Mouse (Mus musculus): Measurements from ENCODE around the gene Prm3. TPM values are rescaled to one million over a fixed set of nuclear protein-coding genes. Genes with fewer than 3 reads are reported as not detected.

Gene Prm3
- polyA plus RNA-seq, 1 experiment from 2014 or later: not detected

- no peaks in the 10 kb centered on the region for H3K36me3 ChIP-seq (ENCODE audit: control insufficient read depth, insufficient read depth, low read length)
- H3K4me3 ChIP-seq (ENCODE audit: low read length): no peak overlapping the region
- H3K4me2 ChIP-seq (ENCODE audit: low read depth, low read length): no peak overlapping the region
- 63% methylated on average over 2 of the region's 2 CpGs for WGBS
- no peak overlapping the region for H3K27ac ChIP-seq (ENCODE audit: low read length)
- no peaks in the 10 kb centered on the region for H3K27me3 ChIP-seq (replicated peaks; ENCODE audit: control insufficient read depth, insufficient read depth, low read length)
- no peaks in the 10 kb centered on the region for H3K4me1 ChIP-seq (ENCODE audit: control insufficient read depth, insufficient read depth, low read length)
- peak; percentile 76 for ATAC-seq
- no peaks in the 10 kb centered on the region for H3K9me3 ChIP-seq (ENCODE audit: control insufficient read depth, low read length)
- H3K9ac ChIP-seq (ENCODE audit: low read depth, low read length): no peak overlapping the region
These were observed 49.6 kb downstream of the Prm3 start for GRCm38 (mm10) chr16:10741082-10741481.

Other genes starting within 250 kb of the Prm3 start
- 2.9 and 6.7 TPM in 2 replicates for gene Dexi, start 247.9 kb downstream of the Prm3 start, polyA plus RNA-seq (2015; fragmentation: Nextera tagmentation; extraction: Ambion mirVana)
- 22.1 and 24.3 TPM in 2 replicates for gene Clec16a, start 245.6 kb downstream of the Prm3 start, polyA plus RNA-seq (2015; fragmentation: Nextera tagmentation; extraction: Ambion mirVana)
- gene Socs1, start 5.4 kb downstream of the Prm3 start, polyA plus RNA-seq (2015; fragmentation: Nextera tagmentation; extraction: Ambion mirVana): 4.9 and 5.2 TPM in 2 replicates
- gene Tnp2, start 2.3 kb downstream of the Prm3 start, polyA plus RNA-seq (2015; fragmentation: Nextera tagmentation; extraction: Ambion mirVana): not detected in 2 replicates
- not detected in 2 replicates for gene Prm2, start 5.2 kb upstream of the Prm3 start, polyA plus RNA-seq (2015; fragmentation: Nextera tagmentation; extraction: Ambion mirVana)
- gene Prm1, start 14.9 kb upstream of the Prm3 start, polyA plus RNA-seq (2015; fragmentation: Nextera tagmentation; extraction: Ambion mirVana): 0.44 TPM in 1 of 2 replicates, not detected in the other
- not detected in 2 replicates for gene Gm11172, start 22.0 kb upstream of the Prm3 start, polyA plus RNA-seq (2015; fragmentation: Nextera tagmentation; extraction: Ambion mirVana)
- 2.4 and 2.7 TPM in 2 replicates for gene Rmi2, start 44.1 kb upstream of the Prm3 start, polyA plus RNA-seq (2015; fragmentation: Nextera tagmentation; extraction: Ambion mirVana)

All from intestine, embryonic 16.5 days (tissue).